Mouse (Mus musculus) kidney, adult 9 months (tissue): ENCODE results near the gene Ust.
A peak's percentile ranks its signal among the peaks of the same experiment; 100 is the strongest.
"Not testable (repeated sequence)": the region's sequence is repeated elsewhere in the genome, so short reads cannot be mapped to it uniquely, and the experiment has no call there.

Source experiments
- DNase-seq: peaks from one replicate; pipeline ENCODE4 v3.0.0; 2022

Ust gene

DNA sequence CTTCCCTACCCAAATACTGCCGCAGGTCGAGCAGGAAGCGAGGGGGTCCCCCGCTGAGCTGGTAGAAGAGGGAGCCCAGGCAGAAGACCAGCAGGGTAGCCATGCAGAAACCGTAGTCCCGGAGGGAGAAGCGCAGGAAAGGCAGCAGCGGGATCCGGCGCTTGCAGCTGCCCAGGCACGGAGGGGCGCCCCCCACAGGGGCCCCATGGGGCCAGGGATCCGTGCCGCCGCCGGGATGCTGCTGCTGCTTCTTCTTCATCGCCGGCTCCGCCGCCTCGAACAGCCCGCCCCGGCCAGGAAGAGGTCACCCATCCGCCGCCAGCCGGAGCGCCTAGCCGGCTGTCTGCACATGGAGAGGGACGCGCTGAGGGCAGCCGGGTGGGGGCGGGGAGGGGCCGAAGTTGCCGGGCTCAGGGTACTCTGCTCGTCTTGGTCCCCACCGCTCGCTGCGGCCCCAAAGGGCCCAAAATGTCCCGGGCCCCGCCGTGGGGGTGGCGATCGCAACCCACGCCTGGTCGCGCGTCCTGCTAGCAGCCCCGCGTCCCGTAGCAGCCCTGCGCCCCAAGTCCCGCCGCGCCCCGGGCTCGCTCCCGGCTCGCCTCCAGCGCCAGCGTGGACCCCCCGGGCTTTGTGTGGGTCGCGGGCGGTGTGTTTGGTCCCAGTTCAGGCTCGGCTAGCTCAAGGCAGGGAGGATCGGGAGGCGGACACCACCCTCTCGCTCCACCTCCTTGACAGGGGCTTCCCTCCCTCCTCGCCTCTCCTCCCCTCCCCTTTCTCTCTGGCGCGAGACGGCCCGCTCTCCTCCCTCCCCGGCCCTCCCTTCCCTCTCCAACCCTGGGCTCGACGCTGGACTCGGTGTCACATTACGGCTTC, at the start of gene Ust:
Gene Ust, minus strand, starts transcription at position 685 of the 873 bp plus-strand sequence.
- DNase-seq = peak; percentile 68

DNA sequence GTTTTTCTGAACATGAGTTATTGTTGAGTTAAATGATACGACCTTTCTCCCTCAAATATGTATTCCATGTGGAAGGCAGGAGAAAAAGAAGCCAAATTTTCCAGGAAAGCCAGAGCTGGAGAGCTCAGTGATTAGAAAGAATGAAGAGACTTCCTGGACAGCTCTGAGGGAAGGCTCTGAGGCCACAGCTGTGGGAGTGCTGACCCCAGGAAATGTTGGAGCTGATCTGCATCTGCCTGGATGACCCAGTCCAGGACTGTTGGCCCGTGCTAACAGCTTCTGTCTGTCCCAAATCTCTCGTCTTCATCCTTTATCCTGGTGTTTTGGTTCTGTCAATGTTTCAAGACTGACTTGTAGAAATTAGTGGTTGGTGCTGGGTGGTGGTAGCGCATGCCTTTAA, 42.7 kb upstream of the Ust start:
- DNase-seq = peak; percentile 5

- not testable (repeated sequence) for DNase-seq
These were observed 40.9 kb upstream of the Ust start for GRCm38 (mm10) chr10:8559566-8559965.

DNA sequence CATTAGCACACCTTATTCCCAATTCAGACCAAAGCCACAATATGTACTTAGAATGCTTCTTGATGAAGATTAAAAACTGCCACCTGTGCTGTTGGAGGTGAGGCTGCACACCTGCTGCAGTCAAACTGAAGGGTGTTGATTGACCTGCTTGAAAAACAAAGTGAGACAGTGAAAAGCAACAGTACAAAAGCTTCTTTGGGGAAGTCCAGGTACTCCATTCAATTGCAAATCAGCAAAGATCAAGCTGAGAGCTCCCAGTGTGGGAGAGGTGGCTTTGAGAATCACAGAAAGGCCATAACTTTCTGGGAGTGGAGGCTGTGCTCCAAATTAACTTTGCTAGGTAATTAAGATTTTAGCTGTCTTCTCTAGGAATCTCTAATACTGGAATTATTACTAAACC, 33.6 kb upstream of the Ust start:
- not testable (repeated sequence) for DNase-seq

- DNase-seq = not testable (repeated sequence)
These were observed 33.0 kb upstream of the Ust start for GRCm38 (mm10) chr10:8551601-8552000.

- no peak for DNase-seq
These were observed 22.9 kb upstream of the Ust start for GRCm38 (mm10) chr10:8541514-8541913.

DNA sequence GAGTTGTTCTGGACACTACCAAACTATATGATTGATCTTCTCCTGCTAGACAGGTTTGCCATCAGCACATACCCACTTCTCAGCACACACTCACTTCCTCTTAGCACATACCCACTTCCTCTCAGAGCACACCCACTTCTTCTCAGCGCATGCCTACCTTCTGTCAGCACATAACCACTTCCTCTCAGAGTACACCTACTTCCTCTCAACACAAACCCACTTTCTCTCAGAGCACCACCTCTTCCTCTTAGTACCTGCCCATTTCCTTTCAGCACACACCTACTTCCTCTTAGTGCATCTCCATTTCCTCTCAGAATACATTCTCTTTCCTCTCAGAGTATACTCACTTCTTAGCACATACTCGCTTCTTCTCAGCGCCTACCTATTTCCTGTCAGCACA, 16.8 kb upstream of the Ust start:
- no peak for DNase-seq

- no peak for DNase-seq
These were observed 13.0 kb upstream of the Ust start for GRCm38 (mm10) chr10:8531651-8532050.

- DNase-seq = no peak
These were observed 12.0 kb upstream of the Ust start for GRCm38 (mm10) chr10:8530505-8531051.

GRCm38 (mm10) chr10:8529173-8529572, 10.5 kb upstream of the Ust start:
- DNase-seq = no peak

- no peak for DNase-seq
These were observed 6.7 kb upstream of the Ust start for GRCm38 (mm10) chr10:8525354-8525753.

- no peak for DNase-seq
These were observed 2.9 kb upstream of the Ust start for GRCm38 (mm10) chr10:8521536-8521935.

- DNase-seq = no peak
These were observed 2.3 kb upstream of the Ust start for GRCm38 (mm10) chr10:8520766-8521395.

GRCm38 (mm10) chr10:8519014-8519491, 428 bp upstream of the Ust start:
- DNase-seq = no peak

DNA sequence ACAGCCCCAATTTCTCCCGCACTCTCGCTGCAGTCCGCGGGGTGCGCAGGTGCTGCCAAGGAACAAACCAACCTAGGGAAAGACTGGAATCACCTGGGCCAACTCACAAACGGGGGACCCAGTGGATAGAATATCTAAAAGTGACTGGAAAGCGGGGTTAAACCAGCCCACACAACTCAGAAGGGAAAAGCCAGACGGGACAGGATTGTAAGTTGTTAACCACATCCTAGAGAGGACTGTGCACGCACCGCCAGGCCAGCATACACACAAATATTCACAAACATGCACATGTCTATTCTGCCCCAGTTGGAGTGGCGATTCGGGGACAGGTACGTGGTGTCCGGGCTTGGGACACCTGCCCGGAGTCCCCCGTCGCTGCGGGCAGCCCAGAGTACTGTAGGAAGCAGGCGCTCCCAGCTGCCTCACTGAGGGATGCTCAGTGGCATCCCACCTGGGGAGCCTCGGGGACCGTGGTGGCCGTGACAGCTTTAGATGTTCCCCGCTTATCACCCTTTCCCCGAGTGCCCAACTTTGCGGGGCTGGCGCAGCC, 959 bp downstream of the Ust start:
- no peak for DNase-seq

DNA sequence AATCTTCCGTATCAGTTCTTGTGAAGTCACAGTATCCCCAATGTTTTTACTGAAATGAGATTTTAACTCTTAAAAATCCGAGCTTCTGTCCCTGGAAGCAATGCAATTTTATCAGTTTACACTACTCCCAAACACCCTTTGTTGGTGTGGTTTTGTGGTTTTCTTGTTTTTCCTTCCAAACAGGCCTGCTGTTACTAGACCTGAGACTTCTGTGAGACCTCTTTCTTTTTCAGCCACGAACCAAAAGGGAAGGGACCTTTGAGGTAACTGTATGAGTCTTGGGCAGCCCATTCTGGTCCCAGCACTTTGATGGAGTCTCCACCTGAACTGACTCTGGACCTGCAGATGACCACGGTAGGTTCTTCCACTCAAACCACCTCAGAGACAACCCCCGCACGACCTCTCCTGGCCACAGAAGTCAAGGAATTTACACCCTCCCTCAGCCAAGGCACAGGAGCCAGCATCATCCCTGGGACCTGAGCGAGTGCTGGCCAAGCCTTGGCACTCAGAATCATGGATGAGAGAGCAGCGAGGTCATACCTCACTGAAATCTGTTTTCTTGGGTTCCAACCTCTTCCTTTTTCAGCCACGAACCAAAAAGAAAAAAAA, 1.6 kb downstream of the Ust start:
- DNase-seq = no peak

- DNase-seq = no peak
These were observed 4.9 kb downstream of the Ust start for GRCm38 (mm10) chr10:8513690-8514089.

DNA sequence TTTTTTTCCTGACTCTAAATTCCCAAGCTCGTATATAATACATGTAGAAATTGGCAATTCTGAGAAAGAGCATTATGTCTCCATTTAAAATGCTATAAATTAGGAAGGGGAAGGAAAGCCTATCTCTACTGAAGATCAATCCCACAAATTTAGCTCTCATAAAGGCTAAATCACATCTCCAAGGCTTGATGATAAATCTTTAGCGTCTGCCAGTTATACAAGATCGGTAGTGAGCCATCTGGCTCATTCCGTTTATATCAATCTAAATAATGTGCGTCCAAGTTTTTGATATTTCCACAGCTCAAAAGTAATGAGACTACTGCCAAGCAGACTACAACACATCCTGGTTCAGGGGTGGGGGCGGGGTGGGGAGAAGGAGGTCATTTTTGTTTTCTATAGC, 6.4 kb downstream of the Ust start:
- DNase-seq = no peak

- DNase-seq = no peak
These were observed 6.9 kb downstream of the Ust start for GRCm38 (mm10) chr10:8511760-8512159.

DNA sequence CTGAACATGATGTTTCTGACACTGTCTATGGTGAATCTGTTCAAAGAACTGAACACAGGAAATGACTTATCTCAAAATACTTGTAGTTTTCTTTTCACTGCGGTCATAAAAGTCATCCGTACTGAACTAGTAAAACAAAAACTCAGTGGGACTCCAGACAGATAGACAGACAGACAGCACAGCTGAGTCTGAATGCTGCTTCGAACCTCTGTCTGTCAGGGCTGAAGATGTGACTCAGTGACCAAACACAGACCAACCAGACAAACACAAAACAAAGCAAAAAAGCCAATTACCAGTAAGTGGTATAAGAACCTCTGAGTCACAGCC, 12.4 kb downstream of the Ust start:
- DNase-seq = no peak

- DNase-seq = no peak
These were observed 13.0 kb downstream of the Ust start for GRCm38 (mm10) chr10:8505346-8506246.

GRCm38 (mm10) chr10:8504832-8505231, 13.8 kb downstream of the Ust start:
- DNase-seq = no peak
